Mouse (Mus musculus) neural tube, embryonic 11.5 days (tissue): Measurements from ENCODE around the gene Gtpbp3. TPM values are rescaled to one million over a fixed set of nuclear protein-coding genes. Genes with fewer than 3 reads are reported as not detected.

Experiments
- polyA plus RNA-seq: library from polyadenylated mRNA; unstranded; fragments of >200 nt; fragmentation: Nextera tagmentation; extraction: Ambion mirVana; gene quantifications from 2 replicates; pipeline ENCODE4 v1.2.1, GENCODE M21; 2014

Gene Gtpbp3
- polyA plus RNA-seq, 1 experiment from 2014 or later, result 6.0 TPM

Other genes starting within 250 kb of the Gtpbp3 start
- gene Myo9b, start 215.4 kb upstream of the Gtpbp3 start, polyA plus RNA-seq, result 21.4 and 21.9 TPM in 2 replicates
- gene Haus8, start 215.2 kb upstream of the Gtpbp3 start, polyA plus RNA-seq, result 63.6 and 67.6 TPM in 2 replicates
- gene Use1, start 121.3 kb upstream of the Gtpbp3 start, polyA plus RNA-seq, result 78.9 and 81.5 TPM in 2 replicates
- gene Ocel1, start 116.8 kb upstream of the Gtpbp3 start, polyA plus RNA-seq, result 3.4 and 3.8 TPM in 2 replicates
- 83.4 and 84.0 TPM in 2 replicates for gene Nr2f6, start 106.1 kb upstream of the Gtpbp3 start, polyA plus RNA-seq
- 3.9 and 4.5 TPM in 2 replicates for gene Ushbp1, start 92.3 kb upstream of the Gtpbp3 start, polyA plus RNA-seq
- 106 and 109 TPM in 2 replicates for gene Babam1, start 91.2 kb upstream of the Gtpbp3 start, polyA plus RNA-seq
- 18.1 and 18.4 TPM in 2 replicates for gene Ankle1, start 82.1 kb upstream of the Gtpbp3 start, polyA plus RNA-seq
- 60.7 and 63.4 TPM in 2 replicates for gene Abhd8, start 24.4 kb upstream of the Gtpbp3 start, polyA plus RNA-seq
- gene Mrpl34, start 23.1 kb upstream of the Gtpbp3 start, polyA plus RNA-seq, result 196 and 205 TPM in 2 replicates
- 162 and 170 TPM in 2 replicates for gene Dda1, start 18.9 kb upstream of the Gtpbp3 start, polyA plus RNA-seq
- 5.6 and 6.3 TPM in 2 replicates for gene Ano8, start 2.1 kb upstream of the Gtpbp3 start, polyA plus RNA-seq
- gene Plvap, start 23.6 kb downstream of the Gtpbp3 start, polyA plus RNA-seq, result 49.5 and 53.0 TPM in 2 replicates
- gene Ccdc194, start 37.6 kb downstream of the Gtpbp3 start, polyA plus RNA-seq, result 0.16 TPM in 1 of 2 replicates, not detected in the other
- gene Bst2, start 49.4 kb downstream of the Gtpbp3 start, polyA plus RNA-seq, result 3.7 and 4.9 TPM in 2 replicates
- gene Mvb12a, start 54.8 kb downstream of the Gtpbp3 start, polyA plus RNA-seq, result 64.7 and 69.8 TPM in 2 replicates
- gene Tmem221, start 70.8 kb downstream of the Gtpbp3 start, polyA plus RNA-seq, result 0.24 TPM in 1 of 2 replicates, not detected in the other
- not detected in 2 replicates for gene Nxnl1, start 78.5 kb downstream of the Gtpbp3 start, polyA plus RNA-seq
- gene Slc27a1, start 80.8 kb downstream of the Gtpbp3 start, polyA plus RNA-seq, result 10.5 and 12.7 TPM in 2 replicates
- 212 and 216 TPM in 2 replicates for gene Pgls, start 104.1 kb downstream of the Gtpbp3 start, polyA plus RNA-seq
- 3.6 and 4.2 TPM in 2 replicates for gene Fam129c, start 109.5 kb downstream of the Gtpbp3 start, polyA plus RNA-seq
- 54.5 and 57.4 TPM in 2 replicates for gene Colgalt1, start 122.9 kb downstream of the Gtpbp3 start, polyA plus RNA-seq
- 6.5 and 7.7 TPM in 2 replicates for gene Unc13a, start 183.7 kb downstream of the Gtpbp3 start, polyA plus RNA-seq
- 1.6 and 2.0 TPM in 2 replicates for gene Jak3, start 188.2 kb downstream of the Gtpbp3 start, polyA plus RNA-seq
- gene Insl3, start 201.1 kb downstream of the Gtpbp3 start, polyA plus RNA-seq, result not detected in 2 replicates
- gene B3gnt3, start 213.7 kb downstream of the Gtpbp3 start, polyA plus RNA-seq, result 0.33 and 0.59 TPM in 2 replicates
- gene Fcho1, start 237.6 kb downstream of the Gtpbp3 start, polyA plus RNA-seq, result 12.3 and 12.4 TPM in 2 replicates